Mouse (Mus musculus): ENCODE results near the gene Pxmp4. TPM values are rescaled to one million over a fixed set of nuclear protein-coding genes. Genes with fewer than 3 reads are reported as not detected.

Pxmp4 gene
- polyA plus RNA-seq, 1 experiment from 2014 or later, result 24.5 TPM

- peak overlapping the region; percentile 25 for H3K4me3 ChIP-seq
- no peak for ATAC-seq
Observed at GRCm38 (mm10) chr2:154551927-154552326, 51.6 kb downstream of the Pxmp4 start.

GRCm38 (mm10) chr2:154551476-154551875 lies 52.0 kb downstream of the Pxmp4 start, which contains the start of gene Actl10:
Actl10 (plus strand) TSS chr2:154551776.
- ATAC-seq, result no peak
- 0 out of 2 replicates have a peak within 1 kb of the TSS, but pooled peaks have one; percentile 13 for H3K9ac ChIP-seq
- no peaks in the 10 kb centered on the region for H3K9me3 ChIP-seq (replicated peaks)
- H3K4me1 ChIP-seq, result peaks cover 28% of the 10 kb centered on the region
- peak within 1 kb of the TSS; percentile 25 for H3K4me3 ChIP-seq
- no peaks in the 10 kb centered on the region for H3K36me3 ChIP-seq
- peaks cover 48% of the 10 kb centered on the region for H3K27me3 ChIP-seq (replicated peaks)
- no peak within 1 kb of the TSS for H3K27ac ChIP-seq
- 73% methylated on average over 4 of the region's 4 CpGs for whole genome bisulfite sequencing (ENCODE audit: insufficient replicate concordance)
- H3K4me2 ChIP-seq, result peak within 1 kb of the TSS; percentile 62

More at GRCm38 (mm10) chr2:154551927-154552326, 51.6 kb downstream of the Pxmp4 start:
- WGBS (ENCODE audit: insufficient replicate concordance), result 21% methylated on average over 21 of the region's 21 CpGs
- H3K36me3 ChIP-seq, result no peaks in the 10 kb centered on the region
- no peaks in the 10 kb centered on the region for H3K9me3 ChIP-seq (replicated peaks)
- peak overlapping the region; percentile 62 for H3K4me2 ChIP-seq
- H3K27ac ChIP-seq, result no peak overlapping the region
- 0 out of 2 replicates have a peak overlapping the region, but pooled peaks have one; percentile 13 for H3K9ac ChIP-seq
- peaks cover 30% of the 10 kb centered on the region for H3K4me1 ChIP-seq
- peaks cover 48% of the 10 kb centered on the region for H3K27me3 ChIP-seq (replicated peaks)

DNA sequence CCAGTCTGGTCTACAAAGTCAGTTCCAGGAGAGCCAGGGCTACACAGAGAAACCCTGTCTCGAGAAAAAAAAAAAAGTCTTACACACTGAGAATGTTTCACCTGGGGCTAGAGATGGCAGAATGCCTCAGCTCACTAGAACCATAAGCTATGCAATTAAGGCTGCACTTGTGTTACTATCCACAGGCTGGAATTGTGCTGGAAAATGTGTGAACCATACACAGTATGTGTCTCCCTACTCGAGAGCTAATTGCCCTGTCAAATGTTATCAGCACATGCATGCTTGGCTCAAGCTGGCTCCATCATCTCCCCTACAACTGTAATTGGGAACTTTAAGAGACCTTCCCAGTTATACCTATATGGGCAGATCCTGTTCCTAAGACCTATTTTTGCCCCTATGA lies 52.6 kb downstream of the Pxmp4 start:
- Histone ChIP-seq H3K27me3 (replicated peaks) (peaks cover 48% of the 10 kb centered on the region), H3K27ac (no peak overlapping the region), H3K9ac (no peak overlapping the region), H3K36me3 (no peaks in the 10 kb centered on the region), H3K9me3 (replicated peaks) (no peaks in the 10 kb centered on the region), H3K4me3 (no peak overlapping the region), H3K4me1 (peaks cover 28% of the 10 kb centered on the region), H3K4me2 (no peak overlapping the region)
- WGBS (ENCODE audit: insufficient replicate concordance), result 44% methylated on average over 2 of the region's 2 CpGs
- no peak for ATAC-seq

GRCm38 (mm10) chr2:154549886-154550189 lies 53.7 kb downstream of the Pxmp4 start:
- Histone ChIP-seq H3K4me2 (peak overlapping the region; percentile 74), H3K36me3 (no peaks in the 10 kb centered on the region), H3K4me3 (peak overlapping the region; percentile 44), H3K27me3 (replicated peaks) (peaks cover 48% of the 10 kb centered on the region), H3K9ac (peak overlapping the region; percentile 23; the same call in 1 of the 2 replicates), H3K9me3 (replicated peaks) (no peaks in the 10 kb centered on the region), H3K4me1 (peaks cover 28% of the 10 kb centered on the region), H3K27ac (no peak overlapping the region)
- ATAC-seq, result no peak
- WGBS (ENCODE audit: insufficient replicate concordance), result 12% methylated on average over 20 of the region's 20 CpGs

DNA sequence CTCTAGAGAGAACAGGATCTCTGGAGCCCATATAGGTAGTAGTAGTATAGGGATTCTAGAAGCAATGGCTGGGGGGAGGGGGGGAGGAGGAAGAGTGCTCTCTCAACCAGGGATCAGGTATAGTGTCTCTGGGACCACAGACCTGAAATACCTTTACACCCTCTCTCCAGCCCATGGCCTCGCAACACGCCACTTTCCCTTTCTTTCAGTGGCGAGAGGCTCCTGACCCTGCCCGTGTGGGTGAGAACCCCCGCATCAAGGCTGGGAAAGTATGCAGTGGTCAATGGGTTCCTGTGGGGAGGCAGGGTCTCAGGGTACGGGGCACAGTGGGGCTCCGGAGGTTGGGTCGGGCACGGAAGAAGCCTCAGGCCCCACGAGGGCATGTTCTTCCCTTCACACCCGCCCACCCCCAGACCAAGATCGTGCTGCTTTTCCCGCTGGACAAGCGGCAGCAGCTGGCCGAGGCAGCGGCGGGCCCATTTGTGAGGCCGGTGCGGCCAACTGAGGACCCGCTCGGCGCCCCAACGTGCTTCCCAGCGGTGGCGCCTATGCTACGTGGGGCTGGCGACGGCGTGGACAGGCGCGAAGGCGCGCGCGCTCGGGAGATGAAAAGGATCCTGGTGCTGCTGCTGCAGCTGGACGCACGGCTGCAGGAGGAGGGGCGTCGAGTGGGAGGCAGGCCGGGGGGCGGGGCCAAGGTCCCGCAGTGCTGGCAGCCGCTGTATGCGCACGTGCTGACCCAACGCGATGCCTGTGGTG lies 54.2 kb downstream of the Pxmp4 start:
- H3K36me3 ChIP-seq, result no peaks in the 10 kb centered on the region
- H3K27me3 ChIP-seq (replicated peaks), result peaks cover 48% of the 10 kb centered on the region
- peak overlapping the region; percentile 74 for H3K4me2 ChIP-seq
- H3K9me3 ChIP-seq (replicated peaks), result no peaks in the 10 kb centered on the region
- H3K4me3 ChIP-seq, result peak overlapping the region; percentile 44
- 5% methylated on average over 48 of the region's 48 CpGs for WGBS (ENCODE audit: insufficient replicate concordance)
- H3K4me1 ChIP-seq, result peaks cover 28% of the 10 kb centered on the region
- no peak overlapping the region for H3K27ac ChIP-seq
- ATAC-seq, result peak; percentile 43
- H3K9ac ChIP-seq, result peak overlapping the region; percentile 23; the same call in 1 of the 2 replicates

DNA sequence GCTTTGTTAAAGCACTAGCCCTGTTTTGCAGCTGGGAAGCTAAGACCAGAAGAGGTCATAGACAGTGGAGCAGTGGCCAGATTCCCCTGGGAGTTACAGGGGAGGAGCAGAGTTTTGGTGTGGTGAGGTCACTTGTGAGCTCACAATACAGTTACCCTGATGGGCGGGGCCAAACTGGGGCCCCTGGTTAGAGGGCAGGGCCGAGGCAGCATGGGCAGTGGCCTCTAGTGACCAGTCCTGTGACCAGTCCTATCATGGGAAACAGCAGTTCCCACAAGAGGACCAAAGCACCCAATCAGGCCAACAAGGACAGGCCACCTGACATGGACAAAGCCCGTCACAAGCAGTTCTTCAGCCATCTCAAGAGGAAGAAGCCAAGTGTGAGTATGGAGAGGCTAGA lies 54.8 kb downstream of the Pxmp4 start:
- Histone ChIP-seq H3K9ac (no peak overlapping the region), H3K9me3 (replicated peaks) (no peaks in the 10 kb centered on the region), H3K4me2 (peak overlapping the region; percentile 74), H3K4me3 (no peak overlapping the region), H3K36me3 (no peaks in the 10 kb centered on the region), H3K4me1 (peaks cover 28% of the 10 kb centered on the region), H3K27ac (no peak overlapping the region), H3K27me3 (replicated peaks) (peaks cover 48% of the 10 kb centered on the region)
- 40% methylated on average over 3 of the region's 3 CpGs for WGBS (ENCODE audit: insufficient replicate concordance)
- peak; percentile 40; the same call in 1 of the 2 replicates for ATAC-seq

GRCm38 (mm10) chr2:154546711-154547110 lies 56.8 kb downstream of the Pxmp4 start, which contains the start of gene 1700003F12Rik:
1700003F12Rik (plus strand) TSS chr2:154547085.
- ATAC-seq, result no peak
- H3K27ac ChIP-seq, result no peak within 1 kb of the TSS

DNA sequence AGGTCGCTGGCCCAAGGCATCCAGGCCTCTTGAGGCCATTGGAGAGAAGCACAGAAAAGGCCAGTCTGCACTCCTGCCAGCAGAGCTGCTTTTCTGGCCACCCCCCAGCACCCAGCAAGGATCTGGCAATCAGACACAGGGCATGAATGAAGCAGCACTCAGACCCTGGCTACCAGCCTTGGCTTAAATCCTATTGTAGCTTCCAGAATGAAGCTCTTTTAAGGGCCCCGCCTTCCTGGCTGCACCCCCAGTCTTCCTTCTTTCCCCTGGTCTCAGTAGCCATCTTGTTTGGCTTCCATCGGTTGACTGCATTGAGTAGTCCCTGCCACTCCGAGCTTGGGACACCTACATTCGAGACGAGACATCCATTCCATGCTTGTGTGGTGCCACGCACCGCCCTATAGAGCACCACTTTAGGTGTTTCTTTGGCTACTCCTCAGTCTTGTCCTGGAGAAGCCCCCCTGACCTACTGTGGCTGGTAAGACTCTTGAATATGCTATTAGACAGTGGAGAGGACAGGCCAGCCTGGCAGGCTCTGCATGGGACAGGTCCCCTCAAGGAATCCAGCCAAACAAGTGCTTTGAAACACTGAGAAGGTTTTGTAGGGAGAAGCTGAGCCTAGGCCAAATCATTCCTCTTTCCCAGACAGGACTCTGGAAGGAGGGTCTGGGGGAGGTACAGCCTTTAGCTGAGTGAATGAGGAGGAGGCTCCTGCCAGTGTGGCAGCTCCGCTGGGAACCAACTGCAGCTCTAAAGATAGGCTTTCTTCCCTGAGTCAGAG lies 59.8 kb downstream of the Pxmp4 start:
- H3K9ac ChIP-seq, result no peak overlapping the region
- H3K4me2 ChIP-seq, result no peak overlapping the region
- H3K9me3 ChIP-seq (replicated peaks), result no peaks in the 10 kb centered on the region
- no peak overlapping the region for H3K27ac ChIP-seq
- ATAC-seq, result no peak
- no peaks in the 10 kb centered on the region for H3K36me3 ChIP-seq
- 79% methylated on average over 9 of the region's 9 CpGs for WGBS (ENCODE audit: insufficient replicate concordance)
- peaks cover 5% of the 10 kb centered on the region for H3K4me1 ChIP-seq
- H3K4me3 ChIP-seq, result no peak overlapping the region
- H3K27me3 ChIP-seq (replicated peaks), result peaks cover 5% of the 10 kb centered on the region

More at GRCm38 (mm10) chr2:154546711-154547110, 56.8 kb downstream of the Pxmp4 start, which contains the start of gene 1700003F12Rik:
- H3K36me3 ChIP-seq, result no peaks in the 10 kb centered on the region
- no peaks in the 10 kb centered on the region for H3K9me3 ChIP-seq (replicated peaks)
- no peak within 1 kb of the TSS for H3K4me3 ChIP-seq
- peaks cover 15% of the 10 kb centered on the region for H3K4me1 ChIP-seq
- WGBS (ENCODE audit: insufficient replicate concordance), result 77% methylated on average over 10 of the region's 10 CpGs
- H3K4me2 ChIP-seq, result no peak within 1 kb of the TSS
- H3K9ac ChIP-seq, result no peak within 1 kb of the TSS
- H3K27me3 ChIP-seq (replicated peaks), result peaks cover 34% of the 10 kb centered on the region

GRCm38 (mm10) chr2:154541630-154542029 lies 61.9 kb downstream of the Pxmp4 start:
- Histone ChIP-seq H3K4me1 (peaks cover 13% of the 10 kb centered on the region), H3K36me3 (peaks cover 3% of the 10 kb centered on the region; the same call in 1 of the 2 replicates), H3K4me3 (no peak overlapping the region), H3K4me2 (no peak overlapping the region), H3K27ac (no peak overlapping the region), H3K9me3 (replicated peaks) (no peaks in the 10 kb centered on the region), H3K27me3 (replicated peaks) (no peaks in the 10 kb centered on the region), H3K9ac (no peak overlapping the region)
- 58% methylated on average over 2 of the region's 2 CpGs for whole genome bisulfite sequencing (ENCODE audit: insufficient replicate concordance)
- no peak for ATAC-seq

DNA sequence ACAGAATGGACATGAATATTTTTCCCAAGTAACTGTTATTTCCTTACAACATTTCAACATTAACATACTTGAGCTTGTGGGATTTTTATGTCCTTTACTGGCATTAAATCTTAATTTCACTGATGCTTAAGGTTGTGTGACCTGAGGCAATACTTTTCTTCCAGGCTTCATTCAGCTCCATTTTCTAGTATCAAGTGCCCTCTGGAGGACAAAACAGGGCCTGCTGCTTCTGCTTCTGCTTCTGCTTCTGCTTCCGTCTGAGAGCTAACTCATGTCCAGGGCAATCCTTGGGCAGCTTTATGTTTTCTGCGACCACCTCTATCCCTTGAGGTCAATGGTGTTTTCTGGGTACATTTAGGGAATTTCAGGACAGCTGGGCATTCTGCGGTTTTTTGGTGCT lies 63.8 kb downstream of the Pxmp4 start:
- 70% methylated on average over 3 of the region's 3 CpGs for WGBS (ENCODE audit: insufficient replicate concordance)
- no peak overlapping the region for H3K4me3 ChIP-seq
- no peak overlapping the region for H3K27ac ChIP-seq
- no peak overlapping the region for H3K9ac ChIP-seq
- peaks cover 20% of the 10 kb centered on the region for H3K36me3 ChIP-seq
- no peak overlapping the region for H3K4me2 ChIP-seq
- no peaks in the 10 kb centered on the region for H3K27me3 ChIP-seq (replicated peaks)
- no peaks in the 10 kb centered on the region for H3K9me3 ChIP-seq (replicated peaks)
- ATAC-seq, result no peak
- peaks cover 13% of the 10 kb centered on the region for H3K4me1 ChIP-seq

DNA sequence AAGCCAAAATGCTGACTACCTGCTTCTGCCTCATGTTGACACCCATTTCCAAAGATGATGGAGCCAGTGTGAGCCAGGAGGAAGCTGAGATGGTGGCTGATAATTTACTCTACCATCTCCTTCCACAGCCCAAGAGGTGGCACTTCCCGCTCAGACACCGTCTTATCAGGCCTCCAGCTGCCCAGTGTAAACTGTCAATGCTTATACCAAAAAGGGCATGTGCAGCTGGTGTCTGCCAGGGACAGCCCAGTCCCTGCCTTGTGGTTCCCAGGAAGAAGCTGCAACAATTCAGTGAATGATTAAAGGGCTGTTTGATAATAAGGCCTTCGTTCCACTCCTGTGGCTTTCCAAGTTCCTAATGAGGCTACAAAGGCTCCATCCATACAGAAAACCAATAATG lies 64.8 kb downstream of the Pxmp4 start:
- no peaks in the 10 kb centered on the region for H3K27me3 ChIP-seq (replicated peaks)
- peaks cover 27% of the 10 kb centered on the region for H3K36me3 ChIP-seq
- peaks cover 13% of the 10 kb centered on the region for H3K4me1 ChIP-seq
- no peak overlapping the region for H3K9ac ChIP-seq
- 20% methylated on average over 3 of the region's 3 CpGs for WGBS (ENCODE audit: insufficient replicate concordance)
- no peak overlapping the region for H3K4me2 ChIP-seq
- no peak overlapping the region for H3K27ac ChIP-seq
- no peak for ATAC-seq
- no peaks in the 10 kb centered on the region for H3K9me3 ChIP-seq (replicated peaks)
- no peak overlapping the region for H3K4me3 ChIP-seq

- H3K9ac ChIP-seq, result no peak overlapping the region
- H3K4me3 ChIP-seq, result no peak overlapping the region
- WGBS (ENCODE audit: insufficient replicate concordance), result 72% methylated on average over 2 of the region's 2 CpGs
- peaks cover 13% of the 10 kb centered on the region for H3K4me1 ChIP-seq
- H3K27me3 ChIP-seq (replicated peaks), result no peaks in the 10 kb centered on the region
- no peak overlapping the region for H3K27ac ChIP-seq
- no peaks in the 10 kb centered on the region for H3K9me3 ChIP-seq (replicated peaks)
- ATAC-seq, result no peak
- no peak overlapping the region for H3K4me2 ChIP-seq
- H3K36me3 ChIP-seq, result peaks cover 31% of the 10 kb centered on the region
Observed at GRCm38 (mm10) chr2:154538310-154538709, 65.2 kb downstream of the Pxmp4 start.

All from liver, embryonic 12.5 days (tissue).